Mouse (Mus musculus): ENCODE measurements around the gene Ptbp3. TPM values are rescaled to one million over a fixed set of nuclear protein-coding genes. Genes with fewer than 3 reads are reported as not detected.

The Ptbp3 gene
- polyA plus RNA-seq (2015; fragmentation: Nextera tagmentation; extraction: Ambion mirVana), result 28.8 and 41.8 TPM in 2 replicates

GRCm38 (mm10) chr4:59549175-59549976 is at the start of gene Ptbp3:
Ptbp3 (minus strand) TSS chr4:59549364.

DNA sequence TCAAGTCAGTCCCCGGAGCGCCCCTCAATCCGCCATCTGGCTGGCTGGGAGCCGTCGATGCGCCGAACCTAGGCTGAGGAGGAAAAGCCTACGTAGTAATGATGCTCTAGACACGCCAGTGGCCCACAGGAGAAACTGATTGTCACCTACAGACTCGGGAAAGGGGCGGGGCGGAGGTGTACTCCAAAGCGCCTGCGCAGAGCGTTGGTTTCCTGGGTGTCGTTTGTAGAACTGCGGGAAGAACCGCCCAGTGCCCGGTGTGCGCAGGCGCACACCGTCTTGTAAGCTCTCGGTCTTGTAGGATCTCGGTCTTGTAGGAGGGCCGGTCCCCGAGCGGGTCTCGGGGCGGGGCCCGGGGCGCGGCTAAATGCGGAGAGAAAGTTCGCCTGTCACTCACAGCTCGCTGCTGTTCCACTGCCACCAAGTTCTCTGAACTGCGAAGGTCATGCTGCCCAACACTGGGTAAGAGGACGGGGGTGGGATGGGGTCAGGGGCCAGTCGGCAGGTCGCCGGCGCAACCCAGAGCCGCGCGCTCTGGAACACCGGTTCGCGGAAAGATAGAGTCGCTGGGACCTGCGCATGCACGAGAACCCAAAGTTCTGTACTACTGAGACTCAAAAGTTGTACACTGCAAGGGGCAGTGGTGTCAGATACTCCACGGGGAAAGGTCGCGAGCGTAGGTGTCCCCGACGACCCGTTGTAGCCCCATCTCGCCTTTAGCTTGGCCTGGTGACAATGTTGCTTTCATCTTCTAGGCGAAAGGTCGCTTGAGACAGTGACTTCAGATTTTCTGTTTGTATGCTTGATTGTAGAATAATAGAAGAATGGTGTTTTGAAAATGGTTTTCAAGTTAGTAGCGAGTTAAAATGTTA is 32.4 kb upstream of the Ptbp3 start, which contains the start of gene Hsdl2:
Gene Hsdl2, plus strand, starts transcription at position 250 of the 872 bp plus-strand sequence.

DNA sequence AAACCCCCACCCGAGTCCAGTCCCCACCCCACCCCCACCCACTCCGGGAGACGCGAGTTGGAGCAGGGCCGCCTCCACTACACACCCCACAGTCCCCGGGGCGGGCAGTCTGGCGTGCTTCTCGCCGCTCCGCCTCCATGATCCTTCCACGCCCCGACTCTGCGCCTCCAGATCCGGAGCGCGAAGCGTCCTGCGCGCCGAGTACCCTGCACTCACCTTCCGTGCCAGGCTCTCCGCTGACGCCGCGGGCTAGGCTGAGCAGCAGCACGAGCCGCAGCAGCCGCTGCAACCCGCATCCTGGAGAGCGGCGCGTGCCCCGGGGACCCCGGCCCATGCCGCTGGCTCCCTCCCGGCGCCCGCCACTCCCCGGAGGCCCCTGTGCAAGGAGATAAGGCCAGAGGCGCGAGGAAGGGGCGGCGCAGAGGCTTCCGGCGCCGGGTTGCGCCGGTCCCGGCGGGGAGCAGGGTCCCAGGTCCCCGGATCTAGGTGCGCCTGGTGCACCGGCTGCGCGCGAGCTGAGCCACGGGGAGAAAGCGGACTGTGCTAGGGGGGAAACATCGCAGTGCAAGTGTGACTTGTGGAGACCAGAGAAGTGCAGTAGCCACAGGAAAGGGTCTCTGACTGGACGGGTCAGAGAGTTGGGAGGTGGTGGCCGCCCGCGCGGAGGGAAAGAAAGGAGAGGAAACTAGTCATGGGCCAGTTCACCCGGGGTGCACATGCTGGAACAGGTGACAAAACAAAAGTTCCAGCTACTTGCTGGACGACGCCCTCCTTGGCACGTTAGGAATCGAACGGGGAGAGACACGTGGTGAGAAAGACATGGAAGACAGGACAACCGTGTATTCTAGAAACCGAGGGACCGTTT is 110.9 kb downstream of the Ptbp3 start, which contains the start of gene Susd1:
Gene Susd1, minus strand, starts transcription at position 644 of the 865 bp plus-strand sequence.

Other genes with a start within 250 kb of the Ptbp3 start
- gene Susd1, start 110.7 kb downstream of the Ptbp3 start, polyA plus RNA-seq (2015; fragmentation: Nextera tagmentation; extraction: Ambion mirVana), result 4.5 and 6.9 TPM in 2 replicates
- gene Hsdl2, start 32.2 kb upstream of the Ptbp3 start, polyA plus RNA-seq (2015; fragmentation: Nextera tagmentation; extraction: Ambion mirVana), result 42.9 and 59.2 TPM in 2 replicates
- gene E130308A19Rik, start 76.8 kb upstream of the Ptbp3 start, polyA plus RNA-seq (2015; fragmentation: Nextera tagmentation; extraction: Ambion mirVana), result 11.6 and 21.2 TPM in 2 replicates